Mouse (Mus musculus): ENCODE data around the gene Tmem207.

Gene Tmem207

DNA sequence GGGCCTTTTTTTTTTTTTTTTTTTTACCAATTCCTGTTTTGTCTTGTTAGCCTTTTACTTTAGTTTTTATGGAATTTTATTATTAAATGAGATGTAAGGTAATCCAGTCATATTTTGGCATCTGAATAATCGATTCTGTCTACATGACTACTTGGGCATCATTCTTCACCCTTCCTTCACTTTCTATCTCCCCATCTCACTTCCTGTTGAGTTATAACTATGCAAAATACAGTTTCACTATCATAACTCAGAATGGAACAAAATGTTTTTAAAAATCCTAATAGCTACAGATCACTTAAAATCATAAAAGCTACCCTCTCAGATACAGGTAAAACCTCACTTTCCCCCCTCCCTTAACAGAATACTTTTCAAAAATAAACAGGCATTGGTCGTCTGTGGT lies 70.4 kb downstream of the Tmem207 start:
- no peak for DNase-seq (ENCODE audit: low spot score in 2 of 2)

DNA sequence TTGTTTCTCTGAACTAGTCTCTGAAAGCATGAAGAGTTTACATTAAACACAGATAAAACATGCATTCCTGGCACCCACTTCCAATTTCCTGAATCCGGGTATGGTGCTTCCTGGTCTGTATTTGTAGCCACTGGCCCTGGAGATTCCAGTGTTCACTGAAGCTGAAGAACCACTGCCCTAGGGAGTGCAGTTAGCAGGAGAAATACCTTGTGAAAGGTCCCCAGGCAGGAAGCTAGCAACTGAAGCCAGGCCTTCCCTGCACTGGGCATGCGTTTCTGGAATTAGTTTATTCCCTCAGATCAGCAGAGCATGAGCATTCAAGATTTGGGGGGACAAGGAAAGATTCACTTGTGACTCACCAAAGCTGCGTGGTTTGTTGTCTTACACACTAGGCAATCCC lies 72.4 kb downstream of the Tmem207 start:
- no peak for DNase-seq (ENCODE audit: low spot score in 2 of 2)
